Mouse (Mus musculus): ENCODE results near the gene Apom. TPM values are rescaled to one million over a fixed set of nuclear protein-coding genes. Genes with fewer than 3 reads are reported as not detected.
"Not testable (repeated sequence)": the region's sequence is repeated elsewhere in the genome, so short reads cannot be mapped to it uniquely, and the experiment has no call there.

The Apom gene
- polyA plus RNA-seq, 1 experiment from 2014 or later, result 0.56 TPM

DNA sequence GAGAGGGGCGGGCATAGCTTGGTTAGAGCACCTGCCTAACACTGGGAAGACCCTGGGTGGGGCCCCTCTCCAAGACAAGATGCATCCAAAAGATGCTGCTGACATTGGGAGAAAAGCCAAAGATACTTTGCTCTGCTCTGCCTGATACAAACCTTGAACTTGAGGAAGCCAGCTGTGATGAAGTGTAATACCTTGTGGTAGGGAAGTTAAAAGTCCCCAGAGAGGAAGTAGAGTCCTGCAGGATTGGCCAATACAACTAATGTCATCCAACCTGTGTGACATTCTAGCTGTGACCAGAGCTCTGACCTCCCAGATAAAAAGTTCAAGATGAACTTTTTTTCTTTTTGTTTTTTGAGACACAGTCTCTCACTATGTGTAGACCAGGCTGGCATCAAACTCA lies 6.8 kb downstream of the Apom start:
- Histone ChIP-seq H3K9ac (replicated peaks; ENCODE audit: low read depth, low read length) (no peak overlapping the region), H3K4me3 (replicated peaks; ENCODE audit: low read length) (no peak overlapping the region), H3K27ac (ENCODE audit: low read length) (no peak overlapping the region), H3K27me3 (replicated peaks; ENCODE audit: control insufficient read depth, insufficient read depth, low read length) (no peaks in the 10 kb centered on the region), H3K4me2 (ENCODE audit: low read length) (no peak overlapping the region), H3K9me3 (ENCODE audit: control insufficient read depth, low read length) (no peaks in the 10 kb centered on the region), H3K4me1 (replicated peaks; ENCODE audit: control insufficient read depth, insufficient read depth, low read length) (peaks cover 36% of the 10 kb centered on the region), H3K36me3 (ENCODE audit: control insufficient read depth, insufficient read depth) (peaks cover 5% of the 10 kb centered on the region; the same call in 1 of the 2 replicates)
- 100% methylated on average over 1 of the region's 1 CpGs for WGBS
- ATAC-seq, result no peak

GRCm38 (mm10) chr17:35124261-35124896 lies 7.5 kb downstream of the Apom start:
- ATAC-seq; H3K4me2 ChIP-seq (ENCODE audit: low read length); H3K4me3 ChIP-seq (replicated peaks; ENCODE audit: low read length); H3K27me3 ChIP-seq (replicated peaks; ENCODE audit: control insufficient read depth, insufficient read depth, low read length); H3K27ac ChIP-seq (ENCODE audit: low read length); H3K9ac ChIP-seq (replicated peaks; ENCODE audit: low read depth, low read length); H3K36me3 ChIP-seq (ENCODE audit: control insufficient read depth, insufficient read depth); H3K9me3 ChIP-seq (ENCODE audit: control insufficient read depth, low read length): not testable (repeated sequence)
- peaks cover 42% of the 10 kb centered on the region for H3K4me1 ChIP-seq (replicated peaks; ENCODE audit: control insufficient read depth, insufficient read depth, low read length)
- WGBS, result 93% methylated on average over 12 of the region's 12 CpGs

- not testable (repeated sequence) for H3K27ac ChIP-seq (ENCODE audit: low read length); ATAC-seq; H3K4me2 ChIP-seq (ENCODE audit: low read length); H3K9me3 ChIP-seq (ENCODE audit: control insufficient read depth, low read length); H3K4me3 ChIP-seq (replicated peaks; ENCODE audit: low read length); H3K9ac ChIP-seq (replicated peaks; ENCODE audit: low read depth, low read length); H3K27me3 ChIP-seq (replicated peaks; ENCODE audit: control insufficient read depth, insufficient read depth, low read length); H3K36me3 ChIP-seq (ENCODE audit: control insufficient read depth, insufficient read depth)
- WGBS, result 94% methylated on average over 9 of the region's 9 CpGs
- H3K4me1 ChIP-seq (replicated peaks; ENCODE audit: control insufficient read depth, insufficient read depth, low read length), result peaks cover 42% of the 10 kb centered on the region
Observed at GRCm38 (mm10) chr17:35123287-35123686, 8.6 kb downstream of the Apom start.

GRCm38 (mm10) chr17:35121871-35122303 lies 10.0 kb downstream of the Apom start, which contains the start of gene Csnk2b:
Csnk2b (minus strand) TSS chr17:35122053.
- peaks cover 32% of the 10 kb centered on the region for H3K4me1 ChIP-seq (replicated peaks; ENCODE audit: control insufficient read depth, insufficient read depth, low read length)
- H3K27me3 ChIP-seq (replicated peaks; ENCODE audit: control insufficient read depth, insufficient read depth, low read length), result no peaks in the 10 kb centered on the region
- peak; percentile 5; the same call in 1 of the 2 replicates for ATAC-seq
- 0% methylated on average over 19 of the region's 19 CpGs for WGBS
- H3K36me3 ChIP-seq (ENCODE audit: control insufficient read depth, insufficient read depth), result peaks cover 14% of the 10 kb centered on the region
- H3K9me3 ChIP-seq (ENCODE audit: control insufficient read depth, low read length), result no peaks in the 10 kb centered on the region
- peak within 1 kb of the TSS; percentile 93 for H3K27ac ChIP-seq (ENCODE audit: low read length)
- peak within 1 kb of the TSS; percentile 62 for H3K4me3 ChIP-seq (replicated peaks; ENCODE audit: low read length)
- H3K4me2 ChIP-seq (ENCODE audit: low read length), result peak within 1 kb of the TSS; percentile 95
- peak within 1 kb of the TSS; percentile 80 for H3K9ac ChIP-seq (replicated peaks; ENCODE audit: low read depth, low read length)

GRCm38 (mm10) chr17:35121143-35121799 lies 10.6 kb downstream of the Apom start, which contains the start of gene Gpank1:
Gpank1 (plus strand) TSS chr17:35121455.
- H3K4me3 ChIP-seq (replicated peaks; ENCODE audit: low read length), result peak within 1 kb of the TSS; percentile 62
- no peaks in the 10 kb centered on the region for H3K9me3 ChIP-seq (ENCODE audit: control insufficient read depth, low read length)
- no peaks in the 10 kb centered on the region for H3K27me3 ChIP-seq (replicated peaks; ENCODE audit: control insufficient read depth, insufficient read depth, low read length)
- peaks cover 17% of the 10 kb centered on the region for H3K36me3 ChIP-seq (ENCODE audit: control insufficient read depth, insufficient read depth)
- peak; percentile 97 for ATAC-seq
- H3K4me1 ChIP-seq (replicated peaks; ENCODE audit: control insufficient read depth, insufficient read depth, low read length), result peaks cover 26% of the 10 kb centered on the region
- peak within 1 kb of the TSS; percentile 80 for H3K9ac ChIP-seq (replicated peaks; ENCODE audit: low read depth, low read length)
- WGBS, result 0% methylated on average over 50 of the region's 50 CpGs
- peak within 1 kb of the TSS; percentile 95 for H3K4me2 ChIP-seq (ENCODE audit: low read length)
- H3K27ac ChIP-seq (ENCODE audit: low read length), result peak within 1 kb of the TSS; percentile 93

- peak overlapping the region; percentile 62 for H3K4me3 ChIP-seq (replicated peaks; ENCODE audit: low read length)
- no peak for ATAC-seq
- 0 out of 2 replicates have a peak overlapping the region, but pooled peaks have one; percentile 0 for H3K27ac ChIP-seq (ENCODE audit: low read length)
- no peaks in the 10 kb centered on the region for H3K9me3 ChIP-seq (ENCODE audit: control insufficient read depth, low read length)
- H3K4me1 ChIP-seq (replicated peaks; ENCODE audit: control insufficient read depth, insufficient read depth, low read length), result peaks cover 23% of the 10 kb centered on the region
- H3K9ac ChIP-seq (replicated peaks; ENCODE audit: low read depth, low read length), result peak overlapping the region; percentile 76
- under 1% methylated on average over 33 of the region's 33 CpGs for whole genome bisulfite sequencing
- peak overlapping the region; percentile 88 for H3K4me2 ChIP-seq (ENCODE audit: low read length)
- no peaks in the 10 kb centered on the region for H3K27me3 ChIP-seq (replicated peaks; ENCODE audit: control insufficient read depth, insufficient read depth, low read length)
- H3K36me3 ChIP-seq (ENCODE audit: control insufficient read depth, insufficient read depth), result peaks cover 19% of the 10 kb centered on the region
Observed at GRCm38 (mm10) chr17:35120745-35121142, 11.1 kb downstream of the Apom start.

DNA sequence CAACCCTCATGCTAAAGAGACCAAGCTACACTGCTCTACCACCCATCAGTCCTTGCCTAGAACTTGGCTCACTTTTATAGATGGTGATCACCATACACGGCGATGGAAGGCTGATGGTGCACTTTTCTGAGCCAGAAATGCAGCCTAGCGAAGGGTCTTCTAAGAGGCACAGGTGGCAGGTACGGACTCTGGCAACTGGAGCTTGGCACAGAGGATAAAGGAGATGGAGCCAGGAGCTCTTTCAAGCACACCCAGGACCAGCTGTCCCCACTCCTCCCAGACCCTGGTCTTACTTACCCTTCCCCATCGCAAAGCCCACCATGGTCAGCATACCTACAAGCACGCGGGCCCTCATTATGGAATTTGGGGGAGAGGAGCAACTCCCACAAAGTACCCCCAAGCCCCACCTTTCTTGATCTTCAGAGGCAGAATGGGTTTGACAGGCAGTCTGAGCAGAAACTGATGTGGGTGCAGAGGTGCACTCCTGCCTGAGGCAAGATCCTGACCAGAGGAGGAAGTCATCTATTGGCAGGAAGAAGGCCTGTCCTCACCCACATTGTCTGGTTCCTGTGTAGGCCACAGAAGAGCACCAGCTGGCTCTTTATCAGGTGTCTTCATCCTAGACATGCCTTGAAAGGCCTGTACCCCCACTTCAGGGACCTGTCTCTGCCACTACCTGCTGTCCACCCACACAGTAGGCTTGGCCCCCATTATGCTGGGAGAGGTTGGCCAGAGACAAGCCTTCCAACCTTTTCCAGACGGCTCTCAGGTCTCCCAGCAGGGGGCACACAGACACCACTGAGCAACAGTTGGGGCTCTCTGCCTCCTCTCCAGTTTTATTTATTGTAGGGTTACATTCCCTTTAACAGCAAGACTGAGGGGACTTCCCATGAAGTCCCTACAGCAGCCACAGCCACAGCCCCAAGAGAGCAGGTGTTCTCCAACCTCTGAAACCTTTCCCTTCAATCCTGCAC lies 16.5 kb downstream of the Apom start, which contains the start of gene Ly6g5b:
Ly6g5b (minus strand) TSS at position 383 of the 974 bp plus-strand sequence.
- WGBS, result 87% methylated on average over 8 of the region's 8 CpGs
- ATAC-seq, result no peak

GRCm38 (mm10) chr17:35111774-35112173 lies 20.1 kb downstream of the Apom start:
- Histone ChIP-seq H3K4me2 (ENCODE audit: low read length) (no peak overlapping the region), H3K4me3 (replicated peaks; ENCODE audit: low read length) (no peak overlapping the region), H3K9ac (replicated peaks; ENCODE audit: low read depth, low read length) (no peak overlapping the region), H3K36me3 (ENCODE audit: control insufficient read depth, insufficient read depth) (peaks cover 10% of the 10 kb centered on the region), H3K9me3 (ENCODE audit: control insufficient read depth, low read length) (no peaks in the 10 kb centered on the region), H3K27ac (ENCODE audit: low read length) (no peak overlapping the region), H3K27me3 (replicated peaks; ENCODE audit: control insufficient read depth, insufficient read depth, low read length) (no peaks in the 10 kb centered on the region), H3K4me1 (replicated peaks; ENCODE audit: control insufficient read depth, insufficient read depth, low read length) (no peaks in the 10 kb centered on the region)
- ATAC-seq, result no peak
- 72% methylated on average over 9 of the region's 9 CpGs for WGBS

More for the DNA sequence above, 16.5 kb downstream of the Apom start, which contains the start of gene Ly6g5b:
- no peak within 1 kb of the TSS for H3K4me2 ChIP-seq (ENCODE audit: low read length)
- no peaks in the 10 kb centered on the region for H3K9me3 ChIP-seq (ENCODE audit: control insufficient read depth, low read length)
- H3K4me1 ChIP-seq (replicated peaks; ENCODE audit: control insufficient read depth, insufficient read depth, low read length), result peaks cover 9% of the 10 kb centered on the region
- no peaks in the 10 kb centered on the region for H3K27me3 ChIP-seq (replicated peaks; ENCODE audit: control insufficient read depth, insufficient read depth, low read length)
- H3K36me3 ChIP-seq (ENCODE audit: control insufficient read depth, insufficient read depth), result peaks cover 19% of the 10 kb centered on the region
- H3K9ac ChIP-seq (replicated peaks; ENCODE audit: low read depth, low read length), result no peak within 1 kb of the TSS
- H3K4me3 ChIP-seq (replicated peaks; ENCODE audit: low read length), result no peak within 1 kb of the TSS
- no peak within 1 kb of the TSS for H3K27ac ChIP-seq (ENCODE audit: low read length)
